Mouse (Mus musculus) T-helper 2 cell (primary cell): ENCODE data around the gene Lyzl4.

Experiments
- in situ Hi-C: fragments of 300-600 bp; cut with MboI, MseI; formaldehyde crosslinking; loops from one replicate; pipeline ENCODE4 v1.15.1; 2025; ENCODE audit warnings: high pct_unique_total_duplicates

Lyzl4 gene

DNA sequence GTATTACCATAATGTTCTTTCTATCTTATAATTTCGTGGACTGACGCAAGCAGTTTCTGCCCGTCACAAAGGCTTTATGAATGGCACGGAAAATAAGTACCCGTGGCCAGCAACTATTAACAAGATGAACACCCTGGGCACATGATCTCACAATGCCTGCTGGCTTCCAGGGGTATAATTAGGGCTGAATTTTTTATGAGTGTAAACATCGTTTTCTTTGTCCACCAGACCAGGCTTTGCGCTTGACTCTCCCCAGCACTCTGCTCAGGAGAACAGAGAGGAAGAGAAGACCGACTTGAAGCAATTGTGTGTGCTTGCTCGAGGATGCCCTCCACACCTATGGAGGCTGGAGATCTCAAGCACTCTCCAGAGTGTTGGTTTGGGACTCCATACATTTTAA, 109.3 kb downstream of the Lyzl4 start:
- in situ Hi-C loops: no loop called here

DNA sequence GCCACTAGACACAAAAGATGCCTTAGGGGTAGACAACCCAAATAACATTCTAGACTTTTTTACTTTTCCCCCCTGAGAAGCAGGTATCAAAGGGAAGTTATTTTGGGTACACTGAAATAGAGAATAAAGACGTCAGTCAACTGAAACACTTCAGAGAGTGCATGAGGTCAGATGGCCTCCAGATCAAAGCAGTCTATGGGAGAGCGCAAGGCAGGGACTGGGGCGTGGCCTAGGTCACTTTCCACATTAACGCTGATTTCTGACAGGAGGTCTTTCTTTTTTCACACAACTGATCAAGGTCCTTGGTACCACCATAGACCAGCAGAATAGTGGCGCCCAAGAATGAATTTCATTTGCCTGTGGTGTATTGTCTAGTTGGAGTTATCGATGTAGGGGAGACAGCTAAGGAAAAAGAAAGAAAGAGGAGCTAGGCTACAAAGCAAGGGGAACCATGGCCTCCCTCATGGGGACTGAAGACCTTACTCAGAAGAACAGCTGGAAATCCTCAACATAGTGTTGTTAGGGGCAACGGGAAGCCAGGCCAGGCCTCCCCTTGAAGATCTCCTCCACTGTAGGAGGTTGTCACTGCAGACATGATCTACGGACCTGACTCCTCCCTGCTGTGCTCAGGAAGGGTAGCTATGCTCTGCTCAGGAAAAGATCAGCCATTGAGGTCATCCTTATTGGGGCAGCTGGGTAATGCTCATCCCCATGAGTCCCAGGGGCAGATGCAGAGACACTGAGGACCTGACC, 113.1 kb downstream of the Lyzl4 start:
- in situ Hi-C loops: no loop called here
